Mouse (Mus musculus) left cerebral cortex, postnatal 25 days (tissue): ENCODE results near the gene Id3. TPM values are rescaled to one million over a fixed set of nuclear protein-coding genes. Genes with fewer than 3 reads are reported as not detected.

ENCODE experiments used
- DNase-seq, 2 experiments: peaks; one replicate each; pipeline ENCODE4 v3.0.0; 2022; ENCODE audit warnings: low spot score in 2 of 2, mixed read lengths in 1 of 2
- intact Hi-C: fragments of 180-260 bp; cut with DNase I; formaldehyde crosslinking; loops from one replicate; pipeline ENCODE4 v1.15.1; 2025
- total RNA-seq, 2 experiments: library from RNA; stranded (reverse); gene quantifications; 2 replicates each; pipeline ENCODE4 v1.2.3; 2021

The Id3 gene
- total RNA-seq, 2 experiments from 2014 or later, result 37.5 to 39.2 TPM

GRCm38 (mm10) chr4:136145362-136145885 lies 2.1 kb downstream of the Id3 start:
- DNase-seq, result no peak
- intact Hi-C loops, result no loop called here

- DNase-seq, result no peak
- intact Hi-C loops, result no loop called here
These were observed 2.9 kb downstream of the Id3 start for GRCm38 (mm10) chr4:136145991-136146711.

- intact Hi-C loops, result no loop called here
- DNase-seq, result no peak
These were observed 3.4 kb downstream of the Id3 start for GRCm38 (mm10) chr4:136146712-136147154.

DNA sequence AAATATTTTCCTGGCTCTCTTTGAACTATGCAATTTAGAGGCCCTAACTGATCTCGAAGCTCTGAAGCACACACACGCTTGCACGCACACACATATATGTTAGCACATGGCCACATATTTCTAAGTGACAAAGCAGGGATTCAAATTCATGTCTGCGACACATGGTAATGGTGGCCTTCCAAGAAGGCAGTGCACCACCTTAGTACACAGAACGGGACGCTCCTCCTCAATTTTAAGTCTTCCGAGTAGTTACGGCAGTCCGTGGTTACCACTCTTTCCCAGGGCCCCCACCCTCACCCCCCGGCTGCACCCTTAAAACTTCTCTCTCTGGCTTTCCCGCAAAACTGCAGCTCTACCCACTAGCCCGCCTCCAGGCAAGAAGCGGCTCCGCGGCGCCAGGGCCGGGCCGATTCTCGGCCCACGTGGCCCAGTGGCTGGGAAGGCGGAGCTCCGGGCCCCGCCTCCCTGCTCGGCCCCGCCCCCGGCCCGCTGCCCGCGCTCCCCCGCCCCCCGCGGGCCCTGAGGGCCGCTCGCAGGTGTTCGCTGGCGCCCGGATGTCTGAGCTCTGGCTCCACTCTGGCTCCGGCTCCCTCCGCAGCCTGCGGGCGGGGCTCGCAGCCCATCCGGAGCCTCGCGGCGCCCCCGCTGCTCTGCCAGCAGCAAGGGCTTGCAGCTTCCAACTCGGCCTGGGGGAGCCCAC lies 4.3 kb downstream of the Id3 start:
- DNase-seq, result peak; percentile 72 to 75

GRCm38 (mm10) chr4:136148342-136149044 lies 5.2 kb downstream of the Id3 start:
- no peak for DNase-seq
- intact Hi-C loops, result loop anchor here (2.0 kb wide), 1 partner anchor 78 kb away; no protein-coding TSS in a partner anchor

More for the DNA sequence above, 4.3 kb downstream of the Id3 start:
- intact Hi-C loops, result loop anchor here (2.0 kb wide), 1 partner anchor 77 kb away; no protein-coding TSS in a partner anchor

GRCm38 (mm10) chr4:136149045-136149379 lies 5.7 kb downstream of the Id3 start:
- intact Hi-C loops, result loop anchor here (2.0 kb wide), 1 partner anchor 78 kb away; no protein-coding TSS in a partner anchor
- DNase-seq, result no peak

GRCm38 (mm10) chr4:136149734-136150133 lies 6.4 kb downstream of the Id3 start:
- no peak for DNase-seq

DNA sequence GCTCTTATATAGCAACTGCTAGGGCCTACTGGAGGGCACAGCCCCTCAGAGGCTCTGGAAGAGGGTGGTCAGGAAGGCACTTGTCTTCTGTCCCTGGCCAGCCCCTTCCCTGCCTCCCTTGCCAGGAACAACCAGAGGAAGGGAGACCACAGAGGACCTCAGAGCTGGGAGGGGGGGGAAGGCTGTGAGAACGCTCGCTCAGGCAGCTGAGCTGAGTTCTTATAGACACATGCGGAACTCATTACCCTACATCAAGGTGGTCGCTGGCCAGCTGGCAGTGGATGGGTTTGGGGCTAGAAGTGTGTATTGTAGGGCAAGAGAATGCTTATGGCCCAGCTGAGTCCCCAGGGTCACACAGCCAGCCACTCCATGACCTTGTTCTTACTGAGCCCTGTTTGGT lies 7.3 kb downstream of the Id3 start:
- DNase-seq, result no peak
- intact Hi-C loops, result no loop called here

More at GRCm38 (mm10) chr4:136149734-136150133, 6.4 kb downstream of the Id3 start:
- intact Hi-C loops, result loop anchor here (2.0 kb wide), 1 partner anchor 79 kb away; no protein-coding TSS in a partner anchor

DNA sequence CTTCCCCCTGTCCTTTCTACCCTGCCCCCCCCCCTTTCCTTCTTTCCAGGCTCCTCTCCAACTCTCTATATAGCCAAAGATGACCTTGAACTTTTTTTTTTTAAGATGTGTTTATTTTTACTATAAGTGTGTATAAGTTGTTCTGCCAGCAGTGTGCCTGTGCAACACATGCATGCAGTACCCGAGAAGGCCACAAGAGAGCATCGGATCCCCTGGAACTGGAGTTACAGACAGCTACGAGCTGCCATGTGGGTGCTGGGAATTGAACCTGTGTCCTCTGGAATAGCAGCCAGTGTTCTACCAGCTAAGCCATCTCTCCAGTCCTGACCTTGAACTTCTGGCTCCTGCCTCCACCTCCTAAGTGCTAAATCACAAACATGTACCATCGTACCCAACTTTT lies 9.5 kb downstream of the Id3 start:
- intact Hi-C loops, result no loop called here
- no peak for DNase-seq

GRCm38 (mm10) chr4:136154462-136154861 lies 11.2 kb downstream of the Id3 start:
- intact Hi-C loops, result no loop called here

GRCm38 (mm10) chr4:136158498-136158897 lies 15.2 kb downstream of the Id3 start:
- no peak for DNase-seq
- intact Hi-C loops, result no loop called here

More at GRCm38 (mm10) chr4:136154462-136154861, 11.2 kb downstream of the Id3 start:
- DNase-seq, result no peak

GRCm38 (mm10) chr4:136159802-136160397 lies 16.6 kb downstream of the Id3 start:
- intact Hi-C loops, result loop anchor here (1.0 kb wide), 1 partner anchor 90 kb away; no protein-coding TSS in a partner anchor
- DNase-seq, result peak; percentile 77 to 83

DNA sequence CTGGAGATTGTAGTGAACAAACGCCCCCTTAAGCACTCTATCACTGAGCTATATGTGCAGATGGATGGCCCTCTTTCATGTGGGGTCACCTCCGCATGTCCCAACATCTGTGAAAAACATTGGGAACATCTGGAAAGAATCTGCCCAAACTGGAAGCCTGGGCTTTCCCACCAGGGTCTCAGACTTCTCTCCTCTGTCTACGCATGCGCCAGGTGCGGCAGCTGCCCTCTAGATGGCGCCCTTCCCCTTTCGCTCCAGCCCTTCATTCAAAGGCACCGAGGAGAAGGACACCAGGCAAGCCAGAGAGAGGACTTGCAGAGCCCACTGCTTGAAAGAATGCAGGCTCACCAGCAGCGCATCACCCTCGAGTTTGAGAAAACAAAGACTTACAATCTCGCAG lies 20.2 kb downstream of the Id3 start:
- intact Hi-C loops, result loop anchor here (1.0 kb wide), 1 partner anchor 37 kb away; no protein-coding TSS in a partner anchor
- DNase-seq, result peak; percentile 79 to 85

GRCm38 (mm10) chr4:136164981-136165380 lies 21.7 kb downstream of the Id3 start:
- DNase-seq, result no peak
- intact Hi-C loops, result no loop called here

- DNase-seq, result no peak
- intact Hi-C loops, result no loop called here
These were observed 24.4 kb downstream of the Id3 start for GRCm38 (mm10) chr4:136167701-136168100.

DNA sequence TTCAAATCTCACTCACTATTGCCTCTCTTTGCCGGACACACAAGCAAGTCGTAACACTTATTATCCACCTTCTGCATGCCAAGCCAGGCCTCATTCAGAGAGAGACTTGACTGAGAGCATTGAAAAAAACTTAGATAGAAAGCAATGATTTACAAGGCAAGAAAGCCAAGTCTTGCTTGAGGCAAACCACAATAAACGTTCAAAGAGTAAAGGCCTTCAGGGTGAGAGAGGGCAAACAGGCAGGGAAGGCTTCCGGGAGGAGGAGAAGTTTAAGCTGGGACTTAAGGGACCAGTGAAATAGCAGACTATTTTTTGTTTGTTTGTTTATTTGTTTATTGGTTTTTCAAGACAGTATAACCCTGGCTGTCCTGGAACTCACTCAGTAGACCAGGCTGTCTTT lies 27.1 kb downstream of the Id3 start:
- DNase-seq, result no peak
- intact Hi-C loops, result no loop called here

GRCm38 (mm10) chr4:136171455-136171854 lies 28.2 kb downstream of the Id3 start:
- intact Hi-C loops, result no loop called here

DNA sequence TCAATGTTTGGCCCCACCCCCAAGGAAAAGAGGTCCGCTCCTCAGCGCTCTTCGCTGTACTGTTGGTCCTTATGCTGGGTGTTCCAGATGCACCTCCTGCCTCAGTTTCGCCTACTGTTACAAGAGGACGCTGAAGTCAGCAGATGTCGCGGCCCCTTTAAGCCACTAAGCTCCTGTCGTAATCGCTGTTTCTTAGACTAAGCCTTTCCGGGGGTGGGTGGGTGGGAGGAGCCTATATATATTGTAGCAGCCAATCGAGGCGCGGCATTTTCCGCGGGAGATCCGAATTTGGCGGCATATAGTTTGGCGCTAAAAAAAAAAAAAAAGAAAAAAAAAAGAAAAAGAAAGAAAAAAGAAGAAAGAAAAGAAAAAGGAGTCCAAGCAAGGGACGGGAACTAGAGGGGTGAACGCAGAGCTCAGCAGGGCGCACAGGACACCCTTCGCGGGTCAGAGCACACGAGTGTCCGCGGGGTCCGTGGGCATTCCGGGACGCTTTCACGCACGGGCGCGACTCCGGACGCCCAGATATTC lies 28.8 kb downstream of the Id3 start, which contains the start of gene E2f2:
Gene E2f2, plus strand, starts transcription at position 384 of the 531 bp plus-strand sequence.
- DNase-seq, result peak in 1 of 2 experiments; percentile 49
- intact Hi-C loops, result no loop called here

More at GRCm38 (mm10) chr4:136171455-136171854, 28.2 kb downstream of the Id3 start:
- DNase-seq, result no peak
